Mouse (Mus musculus): ENCODE measurements around the gene Fgd2. TPM values are rescaled to one million over a fixed set of nuclear protein-coding genes. Genes with fewer than 3 reads are reported as not detected.
"Not testable (repeated sequence)": the region's sequence is repeated elsewhere in the genome, so short reads cannot be mapped to it uniquely, and the experiment has no call there.

Fgd2 gene
- polyA plus RNA-seq, 1 experiment from 2014 or later = 7.7 TPM

GRCm38 (mm10) chr17:29388978-29389377 is 28.3 kb downstream of the Fgd2 start:
- Histone ChIP-seq H3K9ac (ENCODE audit: low read depth, low read length) (no peak overlapping the region), H3K9me3 (replicated peaks; ENCODE audit: control insufficient read depth, low read length) (no peaks in the 10 kb centered on the region), H3K27ac (ENCODE audit: low read length) (no peak overlapping the region), H3K27me3 (ENCODE audit: control insufficient read depth, insufficient read depth, low read depth, low read length) (no peaks in the 10 kb centered on the region), H3K36me3 (ENCODE audit: control insufficient read depth, insufficient read depth) (no peaks in the 10 kb centered on the region), H3K4me1 (ENCODE audit: control insufficient read depth, low read depth, low read length) (peaks cover 10% of the 10 kb centered on the region), H3K4me3 (ENCODE audit: low read depth, low read length) (no peak overlapping the region), H3K4me2 (ENCODE audit: low read depth, low read length) (no peak overlapping the region)
- ATAC-seq (ENCODE audit: low read depth) = no peak
- WGBS (ENCODE audit: insufficient replicate concordance) = 72% methylated on average over 11 of the region's 11 CpGs

- Histone ChIP-seq H3K4me2 (ENCODE audit: low read depth, low read length) (no peak overlapping the region), H3K9me3 (replicated peaks; ENCODE audit: control insufficient read depth, low read length) (no peaks in the 10 kb centered on the region), H3K27me3 (ENCODE audit: control insufficient read depth, insufficient read depth, low read depth, low read length) (no peaks in the 10 kb centered on the region), H3K4me3 (ENCODE audit: low read depth, low read length) (no peak overlapping the region), H3K27ac (ENCODE audit: low read length) (no peak overlapping the region), H3K36me3 (ENCODE audit: control insufficient read depth, insufficient read depth) (no peaks in the 10 kb centered on the region), H3K9ac (ENCODE audit: low read depth, low read length) (no peak overlapping the region), H3K4me1 (ENCODE audit: control insufficient read depth, low read depth, low read length) (peaks cover 18% of the 10 kb centered on the region)
- WGBS (ENCODE audit: insufficient replicate concordance) = 28% methylated on average over 8 of the region's 8 CpGs
- no peak for ATAC-seq (ENCODE audit: low read depth)
These were observed 30.6 kb downstream of the Fgd2 start for GRCm38 (mm10) chr17:29391280-29391679.

GRCm38 (mm10) chr17:29393335-29394089 is 32.8 kb downstream of the Fgd2 start:
- Histone ChIP-seq H3K9ac (ENCODE audit: low read depth, low read length) (no peak overlapping the region), H3K9me3 (replicated peaks; ENCODE audit: control insufficient read depth, low read length) (no peaks in the 10 kb centered on the region), H3K27me3 (ENCODE audit: control insufficient read depth, insufficient read depth, low read depth, low read length) (no peaks in the 10 kb centered on the region), H3K4me1 (ENCODE audit: control insufficient read depth, low read depth, low read length) (peaks cover 41% of the 10 kb centered on the region), H3K4me2 (ENCODE audit: low read depth, low read length) (no peak overlapping the region), H3K27ac (ENCODE audit: low read length) (0 out of 2 replicates have a peak overlapping the region, but pooled peaks have one; percentile 11), H3K4me3 (ENCODE audit: low read depth, low read length) (no peak overlapping the region), H3K36me3 (ENCODE audit: control insufficient read depth, insufficient read depth) (no peaks in the 10 kb centered on the region)
- ATAC-seq (ENCODE audit: low read depth) = no peak
- 39% methylated on average over 14 of the region's 14 CpGs for WGBS (ENCODE audit: insufficient replicate concordance)

GRCm38 (mm10) chr17:29394106-29394760 is 33.5 kb downstream of the Fgd2 start:
- no peak for ATAC-seq (ENCODE audit: low read depth)
- no peak overlapping the region for H3K9ac ChIP-seq (ENCODE audit: low read depth, low read length)
- WGBS (ENCODE audit: insufficient replicate concordance) = 22% methylated on average over 9 of the region's 9 CpGs
- H3K4me2 ChIP-seq (ENCODE audit: low read depth, low read length) = no peak overlapping the region
- peak overlapping the region; percentile 72 for H3K27ac ChIP-seq (ENCODE audit: low read length)
- H3K27me3 ChIP-seq (ENCODE audit: control insufficient read depth, insufficient read depth, low read depth, low read length) = no peaks in the 10 kb centered on the region
- no peaks in the 10 kb centered on the region for H3K9me3 ChIP-seq (replicated peaks; ENCODE audit: control insufficient read depth, low read length)
- no peaks in the 10 kb centered on the region for H3K36me3 ChIP-seq (ENCODE audit: control insufficient read depth, insufficient read depth)
- H3K4me3 ChIP-seq (ENCODE audit: low read depth, low read length) = no peak overlapping the region
- peaks cover 47% of the 10 kb centered on the region for H3K4me1 ChIP-seq (ENCODE audit: control insufficient read depth, low read depth, low read length)

GRCm38 (mm10) chr17:29394761-29395160 is 34.0 kb downstream of the Fgd2 start:
- H3K4me3 ChIP-seq (ENCODE audit: low read depth, low read length); H3K4me2 ChIP-seq (ENCODE audit: low read depth, low read length); H3K9me3 ChIP-seq (replicated peaks; ENCODE audit: control insufficient read depth, low read length); H3K36me3 ChIP-seq (ENCODE audit: control insufficient read depth, insufficient read depth); H3K9ac ChIP-seq (ENCODE audit: low read depth, low read length); H3K27me3 ChIP-seq (ENCODE audit: control insufficient read depth, insufficient read depth, low read depth, low read length); ATAC-seq (ENCODE audit: low read depth): not testable (repeated sequence)
- 41% methylated on average over 2 of the region's 2 CpGs for WGBS (ENCODE audit: insufficient replicate concordance)
- H3K27ac ChIP-seq (ENCODE audit: low read length) = peak overlapping the region; percentile 72
- H3K4me1 ChIP-seq (ENCODE audit: control insufficient read depth, low read depth, low read length) = peaks cover 49% of the 10 kb centered on the region

- Histone ChIP-seq H3K36me3 (ENCODE audit: control insufficient read depth, insufficient read depth) (no peaks in the 10 kb centered on the region), H3K9ac (ENCODE audit: low read depth, low read length) (no peak overlapping the region), H3K9me3 (replicated peaks; ENCODE audit: control insufficient read depth, low read length) (no peaks in the 10 kb centered on the region), H3K4me1 (ENCODE audit: control insufficient read depth, low read depth, low read length) (peaks cover 49% of the 10 kb centered on the region), H3K4me2 (ENCODE audit: low read depth, low read length) (peak overlapping the region; percentile 29; the same call in 1 of the 2 replicates), H3K4me3 (ENCODE audit: low read depth, low read length) (no peak overlapping the region), H3K27me3 (ENCODE audit: control insufficient read depth, insufficient read depth, low read depth, low read length) (no peaks in the 10 kb centered on the region), H3K27ac (ENCODE audit: low read length) (peak overlapping the region; percentile 72)
- WGBS (ENCODE audit: insufficient replicate concordance) = 18% methylated on average over 7 of the region's 7 CpGs
- ATAC-seq (ENCODE audit: low read depth) = no peak
These were observed 34.7 kb downstream of the Fgd2 start for GRCm38 (mm10) chr17:29395381-29395780.

- H3K4me1 ChIP-seq (ENCODE audit: control insufficient read depth, low read depth, low read length) = peaks cover 49% of the 10 kb centered on the region
- no peak overlapping the region for H3K27ac ChIP-seq (ENCODE audit: low read length)
- WGBS (ENCODE audit: insufficient replicate concordance) = 45% methylated on average over 6 of the region's 6 CpGs
- peak overlapping the region; percentile 56; the same call in 1 of the 2 replicates for H3K9ac ChIP-seq (ENCODE audit: low read depth, low read length)
- peak overlapping the region; percentile 75; the same call in 1 of the 2 replicates for H3K4me2 ChIP-seq (ENCODE audit: low read depth, low read length)
- H3K4me3 ChIP-seq (ENCODE audit: low read depth, low read length) = no peak overlapping the region
- no peaks in the 10 kb centered on the region for H3K36me3 ChIP-seq (ENCODE audit: control insufficient read depth, insufficient read depth)
- no peaks in the 10 kb centered on the region for H3K27me3 ChIP-seq (ENCODE audit: control insufficient read depth, insufficient read depth, low read depth, low read length)
- H3K9me3 ChIP-seq (replicated peaks; ENCODE audit: control insufficient read depth, low read length) = no peaks in the 10 kb centered on the region
- ATAC-seq (ENCODE audit: low read depth) = no peak
These were observed 35.5 kb downstream of the Fgd2 start for GRCm38 (mm10) chr17:29396056-29396799.

GRCm38 (mm10) chr17:29396821-29397242 is 36.1 kb downstream of the Fgd2 start:
- no peak overlapping the region for H3K4me3 ChIP-seq (ENCODE audit: low read depth, low read length)
- peak overlapping the region; percentile 56 for H3K9ac ChIP-seq (ENCODE audit: low read depth, low read length)
- H3K27me3 ChIP-seq (ENCODE audit: control insufficient read depth, insufficient read depth, low read depth, low read length) = no peaks in the 10 kb centered on the region
- peak; percentile 59 for ATAC-seq (ENCODE audit: low read depth)
- no peaks in the 10 kb centered on the region for H3K36me3 ChIP-seq (ENCODE audit: control insufficient read depth, insufficient read depth)
- H3K4me2 ChIP-seq (ENCODE audit: low read depth, low read length) = peak overlapping the region; percentile 75; the same call in 1 of the 2 replicates
- no peaks in the 10 kb centered on the region for H3K9me3 ChIP-seq (replicated peaks; ENCODE audit: control insufficient read depth, low read length)
- 13% methylated on average over 6 of the region's 6 CpGs for WGBS (ENCODE audit: insufficient replicate concordance)
- H3K27ac ChIP-seq (ENCODE audit: low read length) = peak overlapping the region; percentile 73
- H3K4me1 ChIP-seq (ENCODE audit: control insufficient read depth, low read depth, low read length) = peaks cover 49% of the 10 kb centered on the region

All from liver, embryonic 16.5 days (tissue).